Mouse (Mus musculus): ENCODE measurements at regions not wholly inside any gene's neighbourhood (a gene's known extent, or its start where the extent isn't known, plus 50 kb on each side); places are given as distances from the start of the nearest gene placed in this dataset.

DNA sequence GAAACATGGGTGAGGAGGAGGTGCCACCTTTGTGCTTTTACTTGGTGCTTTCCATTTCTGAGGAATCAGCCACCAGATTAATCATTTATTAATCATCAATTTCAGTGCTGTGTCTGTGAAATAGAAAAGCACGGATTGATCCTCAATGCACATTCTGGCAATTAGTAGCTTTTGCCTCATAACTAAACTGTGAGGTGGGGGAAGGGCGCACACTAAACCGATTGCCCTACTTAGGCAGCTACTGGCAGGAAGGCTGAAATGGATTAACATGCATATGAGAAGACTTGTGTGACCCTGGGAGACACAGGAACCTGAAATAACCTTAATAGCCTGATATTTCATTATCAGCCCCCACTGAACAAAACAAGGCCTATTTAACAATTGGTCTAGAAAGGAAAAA lies 581.5 kb upstream of the Tbl1xr1 start:
- TF ChIP-seq CTCF (IDR thresholded peaks at IDR 0.05; ENCODE audit: low read depth) (no peak), EP300 (IDR thresholded peaks at IDR 0.05; ENCODE audit: low read depth) (no peak)

Data from heart, postnatal 0 days (tissue).